Mouse (Mus musculus): Measurements from ENCODE around the gene Rack1.

GRCm38 (mm10) chr11:48777303-48777702 is 22.8 kb upstream of the Rack1 start:
- TF ChIP-seq CTCF (IDR thresholded peaks at IDR 0.05; ENCODE audit: insufficient read depth, low read length) (no peak), POLR2A (IDR thresholded peaks at IDR 0.05; ENCODE audit: borderline replicate concordance, extremely low read depth, low read depth, low read length) (no peak)
